Mouse (Mus musculus) embryo, embryonic 11 days (tissue): ENCODE results near the gene Rfc5.
"Not testable (repeated sequence)": the region's sequence is repeated elsewhere in the genome, so short reads cannot be mapped to it uniquely, and the experiment has no call there.

Source experiments
- DNase-seq: peaks from one replicate; pipeline ENCODE4 v3.0.0-alpha.2; 2015

The Rfc5 gene

GRCm38 (mm10) chr5:117347011-117347410 is 41.8 kb downstream of the Rfc5 start:
- DNase-seq, result no peak

- DNase-seq, result no peak
Measured at GRCm38 (mm10) chr5:117346281-117346680, 42.6 kb downstream of the Rfc5 start.

DNA sequence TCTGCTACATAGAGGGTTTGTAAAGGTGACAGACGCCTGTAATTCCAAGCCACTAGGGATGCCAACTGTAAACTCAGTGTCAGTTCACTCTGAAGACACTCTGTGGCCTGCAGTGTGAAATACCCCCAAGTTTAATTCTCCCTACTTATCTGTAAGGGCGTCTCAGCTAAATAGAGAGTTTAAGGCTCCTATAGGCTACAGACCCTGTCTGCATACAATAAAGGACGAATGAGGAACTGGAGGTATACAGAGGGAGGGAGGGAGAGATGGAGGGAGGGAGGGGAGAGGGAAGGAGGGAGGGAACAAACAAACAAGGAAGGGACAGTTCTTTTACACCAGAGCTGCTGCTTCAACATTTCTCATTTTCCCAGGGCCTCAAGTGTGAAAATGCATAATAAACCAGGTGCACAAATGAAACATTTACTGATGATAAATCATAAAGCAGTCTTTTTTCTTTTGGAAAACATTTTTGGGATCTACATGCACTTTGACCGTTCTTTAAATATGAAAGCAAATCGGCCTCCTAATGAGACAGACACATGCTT is 43.3 kb downstream of the Rfc5 start:
- DNase-seq, result no peak

- DNase-seq, result not testable (repeated sequence)
Measured at GRCm38 (mm10) chr5:117344496-117344895, 44.4 kb downstream of the Rfc5 start.

- no peak for DNase-seq
Measured at GRCm38 (mm10) chr5:117341896-117342295, 47.0 kb downstream of the Rfc5 start.

DNA sequence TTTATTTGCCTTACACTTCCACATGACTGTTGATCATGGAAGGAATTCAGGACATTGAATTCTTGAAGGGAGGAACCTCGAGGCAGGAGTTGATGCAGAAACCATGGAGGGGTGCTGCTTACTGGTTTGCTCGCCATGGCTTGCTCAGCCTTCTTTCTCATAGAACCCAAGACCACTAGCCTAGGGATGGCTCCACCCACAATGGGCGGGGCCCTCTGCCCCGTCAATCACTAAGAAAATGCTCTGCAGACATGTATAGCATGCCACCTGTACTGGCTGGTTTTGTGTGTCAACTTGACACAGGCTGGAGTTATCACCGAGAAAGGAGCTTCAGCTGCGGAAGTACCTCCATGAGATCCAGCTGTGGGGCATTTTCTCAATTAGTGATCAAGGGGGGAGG is 48.8 kb downstream of the Rfc5 start:
- DNase-seq, result no peak

- DNase-seq, result no peak
Measured at GRCm38 (mm10) chr5:117338503-117338902, 50.3 kb downstream of the Rfc5 start.

DNA sequence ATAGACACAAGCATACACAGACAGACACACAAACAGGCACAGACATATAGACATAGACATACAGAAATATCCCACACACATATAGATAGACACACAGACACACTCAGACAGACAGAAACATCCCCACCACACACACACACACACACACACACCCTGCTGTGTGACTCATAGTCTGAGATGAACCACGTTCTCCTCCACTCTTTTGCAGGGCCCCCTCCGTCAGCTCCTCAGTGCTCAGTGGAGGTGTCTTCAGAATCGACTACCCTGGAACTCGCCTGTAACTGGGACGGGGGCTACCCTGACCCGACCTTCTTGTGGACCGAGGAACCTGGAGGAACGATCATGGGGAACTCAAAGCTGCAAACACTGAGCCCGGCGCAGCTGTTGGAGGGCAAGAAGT is 50.8 kb downstream of the Rfc5 start:
- no peak for DNase-seq

DNA sequence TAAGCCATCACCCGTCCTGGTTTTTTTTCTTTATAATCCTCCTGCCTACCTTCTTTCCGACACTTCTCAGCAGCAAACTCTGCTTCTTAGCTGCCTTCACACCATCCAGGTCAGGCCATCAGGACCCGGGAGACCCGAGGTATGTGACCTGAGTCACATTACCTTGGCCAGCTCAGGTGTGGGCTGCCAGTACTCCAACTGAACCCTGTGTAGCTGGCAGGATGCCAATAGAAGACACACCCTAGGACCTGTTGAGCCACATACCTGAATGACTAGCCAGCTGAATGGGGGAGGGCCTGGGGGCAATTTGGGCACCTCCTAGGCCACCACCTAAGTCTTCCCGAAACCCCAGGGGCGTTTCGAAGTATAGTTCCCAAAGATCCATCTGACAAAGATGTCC is 58.4 kb downstream of the Rfc5 start:
- no peak for DNase-seq
